Mouse (Mus musculus) stomach, postnatal 0 days (tissue): Measurements from ENCODE around the gene Zfp42. TPM values are rescaled to one million over a fixed set of nuclear protein-coding genes. Genes with fewer than 3 reads are reported as not detected.

Experiments
- ATAC-seq: fragments of 200-750 bp; cut with Nextera tagmentation; 2 replicates; pipeline ENCODE4 v1.8.0; 2017; ENCODE audit not compliant: low FRiP score, low TSS enrichment
- DNase-seq: peaks from one replicate; pipeline ENCODE4 v3.0.0-alpha.2; 2016; ENCODE audit warnings: low spot score
- H3K27ac ChIP-seq: fragments of 300-500 bp; sonication (generic); replicated peaks from 2 replicates; pipeline ENCODE4 v1.5.1; 2014; ENCODE audit warnings: mild to moderate bottlenecking, control low read depth
- H3K27me3 ChIP-seq: fragments of 300-500 bp; sonication (generic); 2 replicates; pipeline ENCODE4 v1.6.1; 2014; ENCODE audit warnings: low read length; ENCODE audit not compliant: control insufficient read depth, insufficient read depth
- H3K36me3 ChIP-seq: fragments of 300-500 bp; sonication (generic); 2 replicates; pipeline ENCODE4 v1.6.1; 2014; ENCODE audit warnings: low read length, mixed read lengths; ENCODE audit not compliant: control insufficient read depth, insufficient read depth
- H3K4me1 ChIP-seq: fragments of 300-500 bp; sonication (generic); replicated peaks from 2 replicates; pipeline ENCODE4 v1.6.1; 2014; ENCODE audit warnings: antibody characterized with exemption; ENCODE audit not compliant: control insufficient read depth, insufficient read depth
- H3K4me2 ChIP-seq: fragments of 300-500 bp; sonication (generic); replicated peaks from 2 replicates; pipeline ENCODE4 v1.6.1; 2014; ENCODE audit warnings: low read depth, mild to moderate bottlenecking, control low read depth, moderate library complexity
- H3K4me3 ChIP-seq: fragments of 300-500 bp; sonication (generic); 2 replicates; pipeline ENCODE4 v1.5.1; 2014; ENCODE audit warnings: low read depth, low read length, control low read depth
- H3K9ac ChIP-seq: fragments of 300-500 bp; sonication (generic); 2 replicates; pipeline ENCODE4 v1.6.1; 2014; ENCODE audit warnings: mild to moderate bottlenecking, low read length, control low read depth, mixed read lengths
- H3K9me3 ChIP-seq: fragments of 300-500 bp; sonication (generic); 2 replicates; pipeline ENCODE4 v1.6.1; 2016; ENCODE audit warnings: low read length; ENCODE audit not compliant: control insufficient read depth
- CTCF ChIP-seq: IDR thresholded peaks from 2 replicates; pipeline ENCODE4 v1.5.1; 2016; ENCODE audit warnings: antibody characterized with exemption, low read depth, mild to moderate bottlenecking, moderate library complexity
- EP300 ChIP-seq: optimal IDR thresholded peaks from 2 replicates; pipeline ENCODE3; 2016; ENCODE audit warnings: antibody characterized with exemption
- WGBS: fragments of 180-500 bp; shearing (Covaris S2); extraction: QIAGEN DNeasy Blood & Tissue Kit; methylation state at CpG from one replicate; pipeline ENCODE4 v1.1.7; 2014; 5-methylcytosine and 5-hydroxymethylcytosine counted together
- polyA plus RNA-seq: library from polyadenylated mRNA; unstranded; fragments of >200 nt; fragmentation: Nextera tagmentation; extraction: Ambion mirVana; gene quantifications from 2 replicates; pipeline ENCODE4 v1.2.1, GENCODE M21; 2015

Gene Zfp42
- polyA plus RNA-seq, 1 experiment from 2014 or later: 0.05 TPM

- TF ChIP-seq EP300 (no peak), CTCF (no peak)
- no peak for ATAC-seq
- Histone ChIP-seq H3K9ac (no peak overlapping the region), H3K4me1 (no peaks in the 10 kb centered on the region), H3K36me3 (no peaks in the 10 kb centered on the region), H3K9me3 (no peaks in the 10 kb centered on the region), H3K27me3 (no peaks in the 10 kb centered on the region), H3K4me2 (no peak overlapping the region), H3K27ac (no peak overlapping the region), H3K4me3 (no peak overlapping the region)
- WGBS: 92% methylated on average over 21 of the region's 21 CpGs
- no peak for DNase-seq
Observed at GRCm38 (mm10) chr8:43295826-43296225, 11.0 kb downstream of the Zfp42 start.

DNA sequence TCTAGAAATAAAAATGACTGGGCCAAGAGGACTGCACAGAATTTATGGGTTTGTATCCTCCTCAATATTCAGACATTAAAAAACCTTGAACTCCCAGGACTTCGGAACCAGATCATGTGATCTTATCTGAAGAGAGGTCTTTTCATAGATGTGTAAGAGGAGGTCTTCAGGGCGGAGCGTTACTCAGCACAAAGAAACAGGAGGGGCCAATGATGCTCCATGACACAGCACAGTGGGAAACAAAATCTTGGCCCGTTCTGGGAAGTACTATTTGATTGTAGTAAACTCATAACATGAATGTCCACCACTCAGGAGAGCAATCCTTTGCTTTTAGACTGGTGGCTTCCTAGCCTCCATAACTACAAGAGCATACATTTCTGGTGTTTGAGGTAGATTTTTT, 12.6 kb downstream of the Zfp42 start:
- H3K27me3 ChIP-seq: no peaks in the 10 kb centered on the region
- ATAC-seq (no peak), DNase-seq (no peak)
- no peak overlapping the region for H3K4me2 ChIP-seq
- H3K36me3 ChIP-seq: no peaks in the 10 kb centered on the region
- H3K27ac ChIP-seq: no peak overlapping the region
- H3K9ac ChIP-seq: no peak overlapping the region
- no peak for TF ChIP-seq EP300
- no peak for TF ChIP-seq CTCF
- H3K9me3 ChIP-seq: no peaks in the 10 kb centered on the region
- 93% methylated on average over 4 of the region's 4 CpGs for WGBS
- no peak overlapping the region for H3K4me3 ChIP-seq
- H3K4me1 ChIP-seq: no peaks in the 10 kb centered on the region

DNA sequence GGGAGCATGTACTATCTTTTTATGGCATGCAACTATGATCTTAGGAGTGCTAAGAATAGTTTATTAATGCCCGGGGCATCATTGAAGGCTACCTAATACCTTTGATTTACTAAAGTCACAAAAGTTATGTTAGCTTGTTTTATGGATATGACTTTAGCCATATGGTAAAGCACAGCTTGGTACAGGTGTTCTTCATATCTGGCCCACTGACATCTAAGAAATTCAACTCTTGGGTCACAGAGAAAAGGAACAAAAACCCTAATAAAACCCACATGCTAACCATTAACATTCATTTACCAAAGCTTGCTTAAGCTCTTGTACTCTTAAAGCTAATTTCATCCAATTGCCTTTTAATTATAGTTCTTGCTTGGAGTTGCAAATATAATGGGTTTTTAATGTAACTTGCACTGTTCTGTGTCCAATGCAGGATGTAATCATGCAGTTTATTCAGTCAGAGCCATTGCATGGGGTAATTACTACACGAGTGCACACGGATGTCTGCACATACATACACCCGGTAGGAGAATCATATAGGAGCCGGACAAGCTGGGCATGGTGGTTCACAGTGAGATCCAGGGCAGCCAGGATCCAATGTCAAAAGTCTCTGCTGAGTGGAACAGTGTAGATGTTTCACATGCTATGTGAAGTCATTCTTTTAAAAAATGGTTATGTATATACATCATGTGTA, 16.2 kb downstream of the Zfp42 start:
- no peaks in the 10 kb centered on the region for H3K27me3 ChIP-seq

GRCm38 (mm10) chr8:43289781-43290180, 17.0 kb downstream of the Zfp42 start:
- TF ChIP-seq EP300 (no peak), CTCF (no peak)
- Histone ChIP-seq H3K27ac (no peak overlapping the region), H3K4me2 (no peak overlapping the region), H3K27me3 (no peaks in the 10 kb centered on the region), H3K9ac (no peak overlapping the region), H3K9me3 (no peaks in the 10 kb centered on the region), H3K36me3 (no peaks in the 10 kb centered on the region), H3K4me1 (no peaks in the 10 kb centered on the region), H3K4me3 (no peak overlapping the region)
- 91% methylated on average over 5 of the region's 5 CpGs for WGBS
- DNase-seq (no peak), ATAC-seq (no peak)

More for the DNA sequence above, 16.2 kb downstream of the Zfp42 start:
- Histone ChIP-seq H3K36me3 (no peaks in the 10 kb centered on the region), H3K4me1 (no peaks in the 10 kb centered on the region), H3K27ac (no peak overlapping the region), H3K4me3 (no peak overlapping the region), H3K9me3 (no peaks in the 10 kb centered on the region), H3K4me2 (no peak overlapping the region), H3K9ac (no peak overlapping the region)
- TF ChIP-seq CTCF: no peak
- TF ChIP-seq EP300: no peak
- 94% methylated on average over 5 of the region's 5 CpGs for WGBS
- DNase-seq (no peak), ATAC-seq (no peak)

DNA sequence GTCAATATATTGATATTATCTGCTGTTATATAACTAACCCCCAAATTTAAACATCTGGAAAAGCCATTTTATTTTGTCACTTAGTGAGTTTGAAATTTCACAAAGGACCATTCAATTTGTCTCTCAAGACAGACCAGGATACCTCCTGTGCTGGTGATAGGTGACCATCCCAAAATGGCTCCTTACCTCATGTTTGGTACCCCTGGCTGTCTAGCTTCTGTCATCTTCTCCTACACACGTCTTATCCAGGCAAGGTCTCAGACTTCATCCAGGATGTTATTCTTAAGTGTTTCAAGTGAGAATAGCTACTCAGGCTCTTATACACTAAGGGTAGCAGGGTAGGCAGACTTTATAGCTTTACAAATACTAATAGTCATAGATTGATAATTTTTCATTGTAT, 17.9 kb downstream of the Zfp42 start:
- H3K27ac ChIP-seq: no peak overlapping the region
- no peak overlapping the region for H3K4me2 ChIP-seq
- DNase-seq (no peak), ATAC-seq (no peak)
- no peaks in the 10 kb centered on the region for H3K9me3 ChIP-seq
- no peaks in the 10 kb centered on the region for H3K27me3 ChIP-seq
- no peak for TF ChIP-seq CTCF
- TF ChIP-seq EP300: no peak
- H3K4me3 ChIP-seq: no peak overlapping the region
- H3K36me3 ChIP-seq: no peaks in the 10 kb centered on the region
- no peaks in the 10 kb centered on the region for H3K4me1 ChIP-seq
- H3K9ac ChIP-seq: no peak overlapping the region
- WGBS: 42% methylated on average over 1 of the region's 1 CpGs

- H3K27ac ChIP-seq: no peak overlapping the region
- no peaks in the 10 kb centered on the region for H3K36me3 ChIP-seq
- 78% methylated on average over 6 of the region's 6 CpGs for WGBS
- no peaks in the 10 kb centered on the region for H3K9me3 ChIP-seq
- no peak overlapping the region for H3K4me2 ChIP-seq
- no peak overlapping the region for H3K9ac ChIP-seq
- DNase-seq: no peak
- TF ChIP-seq EP300: no peak
- TF ChIP-seq CTCF: no peak
- no peak overlapping the region for H3K4me3 ChIP-seq
- no peak for ATAC-seq
- H3K27me3 ChIP-seq: no peaks in the 10 kb centered on the region
- H3K4me1 ChIP-seq: no peaks in the 10 kb centered on the region
Observed at GRCm38 (mm10) chr8:43287456-43287855, 19.3 kb downstream of the Zfp42 start.
